ENCODE assay signal across 16 mouse cellular contexts in the genomic region with DNA sequence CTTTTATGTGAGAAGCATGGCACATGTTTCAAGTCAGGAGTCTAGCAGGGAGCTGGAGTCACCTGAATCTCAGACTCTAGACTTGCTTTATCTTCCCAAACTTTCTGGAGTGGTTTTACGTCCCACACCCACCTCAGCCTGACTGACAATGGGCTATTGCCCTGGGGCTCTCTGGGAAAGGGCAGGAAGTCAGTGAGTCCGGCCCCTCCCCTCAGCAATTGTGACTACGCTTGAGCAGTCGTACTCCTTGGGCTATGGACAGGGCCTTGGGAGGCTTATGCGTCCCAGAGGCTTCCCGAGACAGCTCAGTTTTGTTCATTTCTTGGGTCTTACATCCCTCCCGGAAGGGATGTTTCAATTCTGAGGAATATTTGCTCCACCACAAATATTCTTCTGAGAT.
A peak's percentile ranks its signal among the peaks of the same experiment; 100 is the strongest.
DNase-seq lines count a peak whose midpoint lies in the region.
"Had no signal": no experiment of that assay in that cellular context is flagged by ENCODE, and none has a peak within 500 bp of the region (broad histone marks: within the 10 kb centered on the region; RNA-seq: fewer than 3 reads in every experiment).

No protein-coding gene starts in this region.

- peak; percentile 84 for DNase-seq in 3T3-L1 (ENCODE audit: low read depth, low spot score)
- DNase-seq in ES-CJ7 (ENCODE audit: low read depth, low spot score) = peak; percentile 79
- peak; percentile 70 for DNase-seq in R1 (ENCODE audit: low read depth, low spot score)
- DNase-seq in cerebellum, adult 18-20 months = no peak
- DNase-seq in layer of hippocampus, adult 9-10 months (ENCODE audit: low spot score) = no peak
- DNase-seq in testis, postnatal 14 days (ENCODE audit: low spot score) = no peak
- DNase-seq: adrenal gland, adult 8-10 months; adrenal gland, postnatal 25 days; B cell, adult 2 months; cerebellum, adult 2 months; cerebellum, adult 9-11 months; cerebellum, postnatal 25 days; forebrain, postnatal 0 days; gastrocnemius, adult 2 months; gastrocnemius, postnatal 14 days; heart, adult 11 months had no signal

Comparison
In these comparisons a context has a peak if more than half of its experiments do, and no peak if none do; other contexts are left out.
1. DNase-seq: peak in 3T3-L1 (single experiment), ES-CJ7 (single experiment) and R1 (single experiment); none in cerebellum, adult 18-20 months (0 of 2), layer of hippocampus, adult 9-10 months (single experiment) and testis, postnatal 14 days (single experiment).